Mouse (Mus musculus): ENCODE measurements around the gene Stambp.

GRCm38 (mm10) chr6:83521784-83522183 lies 50.7 kb downstream of the Stambp start:
- TF ChIP-seq POLR2A (IDR thresholded peaks at IDR 0.05; ENCODE audit: borderline replicate concordance, low read depth, low read length) (no peak), CTCF (IDR thresholded peaks at IDR 0.05; ENCODE audit: low read depth, low read length) (no peak)
